In the genomic region with DNA sequence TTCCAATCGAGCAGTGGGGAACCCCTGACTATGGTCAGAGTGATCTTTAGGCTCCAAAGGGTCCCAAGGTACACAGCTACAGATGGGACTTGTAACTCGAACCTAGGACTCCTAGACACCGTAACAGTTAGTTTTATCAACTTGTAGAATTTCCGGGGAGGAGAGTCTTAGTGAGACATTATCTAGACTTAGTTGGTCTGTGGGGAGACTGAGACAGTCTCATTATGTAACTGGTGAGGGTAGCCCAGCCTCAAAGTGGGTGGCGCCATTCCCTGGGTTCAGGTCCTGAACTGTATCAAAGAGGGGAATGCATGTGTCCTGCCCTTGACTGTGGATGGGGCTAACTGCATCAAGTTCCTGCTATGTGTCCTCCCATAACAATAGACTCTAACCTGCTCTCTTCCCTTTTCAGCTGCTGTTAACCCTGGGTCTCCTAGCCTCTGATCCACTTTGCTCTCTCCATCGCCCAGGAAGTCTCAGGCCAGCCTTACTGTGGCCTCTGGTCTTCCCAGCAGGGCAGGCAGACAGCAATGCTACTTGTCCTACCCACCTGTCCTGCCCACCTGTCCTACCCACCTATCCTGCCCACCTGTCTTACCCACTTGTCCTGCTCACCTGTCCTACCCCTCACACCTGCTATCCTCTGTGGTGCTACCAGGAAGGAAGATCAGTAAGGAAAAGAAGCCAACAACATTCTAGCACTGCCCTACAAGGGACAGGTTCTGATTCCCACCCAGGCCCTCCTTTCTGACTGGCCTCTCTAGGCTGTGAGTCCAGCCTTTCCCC, we compare ENCODE assay signal across 19 mouse cellular contexts.
"Had no signal": no experiment of that assay in that cellular context is flagged by ENCODE, and none has a peak within 500 bp of the region (broad histone marks: within the 10 kb centered on the region; RNA-seq: fewer than 3 reads in every experiment).

No protein-coding gene starts in this region.

- H3K4me1 ChIP-seq: midbrain, embryonic 10.5 days; midbrain, embryonic 13.5 days; neural tube, embryonic 12.5 days; neural tube, embryonic 15.5 days had no signal

- H3K9me3 ChIP-seq: liver, embryonic 13.5 days; midbrain, embryonic 10.5 days; midbrain, embryonic 13.5 days; neural tube, embryonic 12.5 days; neural tube, embryonic 15.5 days; stomach, embryonic 15.5 days had no signal

- H3K27me3 ChIP-seq: midbrain, embryonic 13.5 days; neural tube, embryonic 12.5 days; neural tube, embryonic 15.5 days; stomach, embryonic 15.5 days had no signal

- H3K4me3 ChIP-seq: left cerebral cortex, adult 2 months; liver, embryonic 13.5 days; midbrain, embryonic 10.5 days; midbrain, embryonic 13.5 days; neural tube, embryonic 12.5 days; neural tube, embryonic 15.5 days; stomach, embryonic 15.5 days had no signal

- ATAC-seq: midbrain, embryonic 13.5 days had no signal

- H3K36me3 ChIP-seq: liver, embryonic 13.5 days; midbrain, embryonic 10.5 days; midbrain, embryonic 13.5 days; neural tube, embryonic 12.5 days; neural tube, embryonic 15.5 days; stomach, embryonic 15.5 days had no signal

- DNase-seq: kidney, adult 2 months; kidney, postnatal 36 days; layer of hippocampus, postnatal 36 days; liver, embryonic 13.5 days; lung, adult 2 months; lung, postnatal 14 days; lung, postnatal 4 days; right cerebral cortex, postnatal 25 days; spleen, adult 18-20 months; thymus, adult 2 months; thymus, postnatal 14 days; thymus, postnatal 4 days had no signal

- H3K27ac ChIP-seq: kidney, postnatal 0 days; left cerebral cortex, adult 2 months; liver, embryonic 13.5 days; midbrain, embryonic 10.5 days; midbrain, embryonic 13.5 days; neural tube, embryonic 12.5 days; neural tube, embryonic 15.5 days; stomach, embryonic 15.5 days had no signal

- H3K4me2 ChIP-seq: liver, embryonic 13.5 days; midbrain, embryonic 13.5 days; neural tube, embryonic 12.5 days; neural tube, embryonic 15.5 days; stomach, embryonic 15.5 days had no signal

- H3K9ac ChIP-seq: liver, embryonic 13.5 days; midbrain, embryonic 13.5 days; neural tube, embryonic 12.5 days; neural tube, embryonic 15.5 days; stomach, embryonic 15.5 days had no signal
